Mouse (Mus musculus): ENCODE results near the gene Spint2. TPM values are rescaled to one million over a fixed set of nuclear protein-coding genes. Genes with fewer than 3 reads are reported as not detected.

Spint2 gene
- polyA plus RNA-seq, 1 experiment from 2014 or later, result 116 TPM

DNA sequence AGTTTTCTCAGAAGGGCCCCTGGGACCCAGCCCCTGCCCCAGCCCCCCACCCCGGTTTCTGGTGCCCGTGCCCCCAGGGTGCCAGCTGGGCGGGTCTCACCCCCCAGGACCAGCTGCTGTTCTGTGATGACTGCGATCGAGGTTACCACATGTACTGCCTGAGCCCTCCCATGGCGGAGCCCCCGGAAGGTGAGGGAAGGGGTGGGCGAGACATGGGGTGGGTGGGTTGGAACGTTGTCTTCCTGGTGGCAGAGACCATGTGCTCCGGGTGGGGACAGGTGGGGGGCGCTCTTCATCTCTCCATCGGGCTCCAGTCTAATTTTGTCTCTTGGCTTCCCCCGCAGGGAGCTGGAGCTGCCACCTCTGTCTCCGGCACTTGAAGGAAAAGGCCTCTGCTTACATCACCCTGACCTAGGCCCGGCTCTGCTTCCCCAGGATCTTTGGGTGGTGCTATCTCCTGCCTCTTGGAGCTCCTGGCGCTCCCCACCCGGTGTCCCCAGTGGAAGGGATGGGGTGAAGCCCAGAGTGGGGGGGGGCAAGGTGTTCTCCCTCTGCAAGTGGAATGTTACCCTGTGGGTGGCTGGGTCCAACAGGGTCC, 34.5 kb upstream of the Spint2 start:
- 55% methylated on average over 14 of the region's 17 CpGs for WGBS

DNA sequence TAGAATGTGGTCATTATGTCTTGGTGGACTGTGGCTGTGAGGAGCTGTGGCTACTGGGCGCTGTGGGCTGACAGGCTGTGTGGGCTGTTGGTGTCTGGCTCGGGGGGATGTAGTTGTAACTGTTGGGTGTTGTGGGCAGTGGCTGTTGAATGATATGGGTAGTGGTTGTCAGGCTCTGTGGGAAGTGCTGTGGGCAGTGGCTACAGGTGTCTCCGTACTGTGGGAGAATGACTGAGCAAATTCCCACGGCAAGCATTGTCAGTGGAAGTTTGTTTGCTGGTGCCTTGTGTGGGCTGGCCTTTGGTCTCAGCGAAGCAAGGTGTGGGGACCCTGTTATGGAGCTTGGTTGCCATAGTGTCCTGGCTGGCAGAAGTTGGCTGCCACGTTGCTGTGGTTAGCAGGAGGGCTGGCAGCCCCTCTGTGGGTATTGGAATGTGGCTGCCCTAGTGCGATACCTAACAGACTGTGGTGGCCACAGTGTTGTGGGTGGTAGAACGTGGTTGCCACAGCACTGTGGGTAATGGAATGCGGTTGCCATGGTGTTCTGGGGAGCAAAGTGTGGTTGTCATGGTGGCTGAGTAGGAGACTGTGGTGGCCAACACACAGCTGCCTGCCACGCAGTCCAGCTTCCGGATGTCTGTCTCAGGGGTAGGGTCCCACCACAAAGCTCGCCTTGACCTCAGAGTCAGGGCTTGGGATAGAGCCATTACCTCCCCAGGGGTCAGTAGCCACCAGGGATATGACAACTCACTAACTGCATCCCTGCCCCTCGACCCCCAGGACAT, 33.3 kb upstream of the Spint2 start:
- no peaks in the 10 kb centered on the region for H3K27me3 ChIP-seq (replicated peaks; ENCODE audit: control insufficient read depth, insufficient read depth, low read length)
- no peak overlapping the region for H3K4me2 ChIP-seq (ENCODE audit: low read depth, low read length)
- peaks cover 56% of the 10 kb centered on the region for H3K4me1 ChIP-seq (ENCODE audit: control insufficient read depth, insufficient read depth, low read length)
- H3K9ac ChIP-seq (ENCODE audit: low read depth, low read length), result no peak overlapping the region
- no peak for DNase-seq (ENCODE audit: low spot score)
- peak overlapping the region; percentile 87; the same call in 1 of the 2 replicates for H3K27ac ChIP-seq (replicated peaks; ENCODE audit: low read depth, low read length)
- H3K36me3 ChIP-seq (ENCODE audit: control insufficient read depth, insufficient read depth, low read length), result no peaks in the 10 kb centered on the region; the same call in 1 of the 2 replicates
- H3K9me3 ChIP-seq (ENCODE audit: control insufficient read depth, low read length), result no peaks in the 10 kb centered on the region
- WGBS, result 64% methylated on average over 12 of the region's 13 CpGs
- H3K4me3 ChIP-seq (ENCODE audit: low read depth, low read length), result no peak overlapping the region
- no peak; the same call in 1 of the 2 replicates for ATAC-seq (ENCODE audit: low read depth)

More for the DNA sequence above, 34.5 kb upstream of the Spint2 start:
- H3K36me3 ChIP-seq (ENCODE audit: control insufficient read depth, insufficient read depth, low read length), result peaks cover 2% of the 10 kb centered on the region; the same call in 1 of the 2 replicates
- DNase-seq (ENCODE audit: low spot score) (no peak), ATAC-seq (ENCODE audit: low read depth) (no peak)
- no peaks in the 10 kb centered on the region for H3K9me3 ChIP-seq (ENCODE audit: control insufficient read depth, low read length)
- no peak overlapping the region for H3K4me3 ChIP-seq (ENCODE audit: low read depth, low read length)
- H3K4me1 ChIP-seq (ENCODE audit: control insufficient read depth, insufficient read depth, low read length), result peaks cover 56% of the 10 kb centered on the region
- no peaks in the 10 kb centered on the region for H3K27me3 ChIP-seq (replicated peaks; ENCODE audit: control insufficient read depth, insufficient read depth, low read length)
- H3K4me2 ChIP-seq (ENCODE audit: low read depth, low read length), result no peak overlapping the region; the same call in 1 of the 2 replicates
- H3K9ac ChIP-seq (ENCODE audit: low read depth, low read length), result 0 out of 2 replicates have a peak overlapping the region, but pooled peaks have one; percentile 2
- H3K27ac ChIP-seq (replicated peaks; ENCODE audit: low read depth, low read length), result peak overlapping the region; percentile 87

DNA sequence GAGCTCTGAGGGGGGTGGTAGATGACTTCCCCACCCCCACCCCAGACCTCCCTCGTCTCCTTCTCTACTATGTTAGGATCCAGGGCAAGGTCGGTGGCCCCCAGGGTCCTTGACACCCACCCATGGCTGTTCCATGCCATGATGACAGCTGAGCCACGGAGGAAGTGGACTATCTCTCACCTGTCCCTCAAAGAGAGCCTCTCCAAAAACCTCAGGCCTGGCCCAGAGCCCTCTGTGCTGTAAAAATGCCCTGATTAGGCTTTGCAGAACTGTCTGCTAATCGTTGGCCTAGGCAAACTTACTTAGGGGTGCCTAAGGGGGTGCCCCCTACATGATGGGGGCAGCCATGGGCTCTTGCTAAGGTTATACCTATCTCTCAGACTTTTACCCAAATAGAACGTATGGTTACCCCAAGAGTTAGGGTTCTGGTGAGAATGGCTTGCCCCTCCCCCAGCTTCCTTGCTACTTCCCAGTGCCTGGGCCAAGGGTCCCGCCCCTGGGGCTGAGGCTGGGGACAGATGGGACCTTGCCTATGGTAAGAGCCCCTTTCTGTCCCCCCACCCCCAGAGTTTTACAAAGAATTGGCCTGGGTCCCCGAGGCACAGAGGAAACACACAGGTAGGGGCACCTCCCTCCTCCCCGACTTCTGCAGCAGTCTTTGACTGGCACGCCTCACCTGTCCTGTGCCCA, 32.0 kb upstream of the Spint2 start:
- Histone ChIP-seq H3K36me3 (ENCODE audit: control insufficient read depth, insufficient read depth, low read length) (no peaks in the 10 kb centered on the region; the same call in 1 of the 2 replicates), H3K27ac (replicated peaks; ENCODE audit: low read depth, low read length) (peak overlapping the region; percentile 48; the same call in 1 of the 2 replicates), H3K9ac (ENCODE audit: low read depth, low read length) (no peak overlapping the region), H3K9me3 (ENCODE audit: control insufficient read depth, low read length) (no peaks in the 10 kb centered on the region), H3K4me3 (ENCODE audit: low read depth, low read length) (no peak overlapping the region), H3K4me1 (ENCODE audit: control insufficient read depth, insufficient read depth, low read length) (peaks cover 61% of the 10 kb centered on the region), H3K27me3 (replicated peaks; ENCODE audit: control insufficient read depth, insufficient read depth, low read length) (no peaks in the 10 kb centered on the region), H3K4me2 (ENCODE audit: low read depth, low read length) (no peak overlapping the region)
- ATAC-seq (ENCODE audit: low read depth), result no peak
- WGBS, result 48% methylated on average over 9 of the region's 9 CpGs
- DNase-seq (ENCODE audit: low spot score), result no peak

DNA sequence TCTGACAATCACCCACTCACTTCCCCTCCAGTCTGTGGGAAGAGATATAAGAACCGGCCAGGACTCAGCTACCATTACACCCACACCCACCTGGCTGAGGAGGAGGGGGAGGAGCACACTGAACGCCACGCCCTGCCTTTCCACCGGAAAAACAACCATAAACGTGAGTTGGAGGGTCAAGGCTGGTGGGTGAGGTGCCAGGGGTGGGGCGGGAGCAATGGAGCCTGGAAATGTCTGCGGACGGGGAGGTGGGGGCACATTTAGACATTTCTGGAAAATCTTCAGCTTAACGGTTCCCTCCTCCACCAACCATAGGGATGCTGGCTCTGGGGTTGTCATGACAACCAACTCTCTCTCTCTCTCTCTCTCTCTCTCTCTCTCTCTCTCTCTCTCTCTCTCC, 31.3 kb upstream of the Spint2 start:
- Histone ChIP-seq H3K9me3 (ENCODE audit: control insufficient read depth, low read length) (no peaks in the 10 kb centered on the region), H3K4me3 (ENCODE audit: low read depth, low read length) (no peak overlapping the region), H3K27me3 (replicated peaks; ENCODE audit: control insufficient read depth, insufficient read depth, low read length) (no peaks in the 10 kb centered on the region), H3K9ac (ENCODE audit: low read depth, low read length) (no peak overlapping the region), H3K4me2 (ENCODE audit: low read depth, low read length) (0 out of 2 replicates have a peak overlapping the region, but pooled peaks have one; percentile 15), H3K27ac (replicated peaks; ENCODE audit: low read depth, low read length) (no peak overlapping the region), H3K36me3 (ENCODE audit: control insufficient read depth, insufficient read depth, low read length) (no peaks in the 10 kb centered on the region; the same call in 1 of the 2 replicates), H3K4me1 (ENCODE audit: control insufficient read depth, insufficient read depth, low read length) (peaks cover 59% of the 10 kb centered on the region)
- no peak for ATAC-seq (ENCODE audit: low read depth)
- no peak for DNase-seq (ENCODE audit: low spot score)
- 34% methylated on average over 9 of the region's 9 CpGs for WGBS

DNA sequence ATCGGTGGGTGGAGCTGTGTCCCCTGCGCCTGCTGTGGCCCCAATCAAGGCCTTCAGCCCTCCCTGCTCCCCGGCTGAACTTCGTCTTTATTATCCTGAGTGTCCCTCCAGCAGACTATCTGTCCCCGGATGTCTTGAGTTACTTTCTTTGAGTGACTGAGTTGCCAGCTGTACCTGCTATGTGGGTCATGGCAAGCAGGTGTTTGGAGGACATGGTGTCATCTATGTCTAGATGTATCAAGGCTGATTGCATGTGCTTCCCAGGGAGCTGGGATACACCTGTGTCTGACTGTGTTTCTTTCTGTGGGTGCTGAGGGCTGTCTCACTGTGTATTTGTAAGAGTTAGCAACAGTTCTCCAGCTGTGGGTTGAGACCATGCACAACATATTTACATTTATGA, 28.0 kb upstream of the Spint2 start:
- WGBS, result 12% methylated on average over 5 of the region's 5 CpGs
- Histone ChIP-seq H3K4me2 (ENCODE audit: low read depth, low read length) (peak overlapping the region; percentile 97), H3K4me3 (ENCODE audit: low read depth, low read length) (peak overlapping the region; percentile 68), H3K4me1 (ENCODE audit: control insufficient read depth, insufficient read depth, low read length) (peaks cover 36% of the 10 kb centered on the region), H3K36me3 (ENCODE audit: control insufficient read depth, insufficient read depth, low read length) (no peaks in the 10 kb centered on the region; the same call in 1 of the 2 replicates), H3K9ac (ENCODE audit: low read depth, low read length) (peak overlapping the region; percentile 74), H3K27ac (replicated peaks; ENCODE audit: low read depth, low read length) (peak overlapping the region; percentile 33; the same call in 1 of the 2 replicates), H3K9me3 (ENCODE audit: control insufficient read depth, low read length) (no peaks in the 10 kb centered on the region), H3K27me3 (replicated peaks; ENCODE audit: control insufficient read depth, insufficient read depth, low read length) (0 out of 2 replicates have a peak, but pooled peaks cover 8% of the 10 kb centered on the region)
- no peak for ATAC-seq (ENCODE audit: low read depth)
- DNase-seq (ENCODE audit: low spot score), result no peak

DNA sequence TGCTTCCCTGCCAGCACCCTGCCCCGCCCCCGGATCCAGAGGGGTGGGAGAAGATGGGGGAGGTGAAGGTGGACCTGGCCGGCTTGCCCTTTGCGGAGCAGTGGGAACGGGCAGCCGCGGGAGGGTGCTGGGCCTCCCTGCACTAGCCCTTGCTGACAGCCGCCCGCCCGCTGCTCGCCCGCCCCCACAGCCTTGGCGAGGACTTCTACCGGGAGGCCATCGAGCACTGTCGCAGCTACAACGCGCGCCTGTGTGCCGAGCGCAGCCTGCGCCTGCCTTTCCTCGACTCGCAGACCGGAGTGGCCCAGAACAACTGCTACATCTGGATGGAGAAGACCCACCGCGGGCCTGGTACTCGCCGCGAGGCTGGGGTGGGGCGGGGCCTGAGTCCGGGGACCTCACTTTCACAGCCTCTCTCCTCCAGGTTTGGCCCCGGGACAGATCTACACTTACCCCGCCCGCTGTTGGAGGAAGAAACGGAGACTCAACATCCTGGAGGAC, 27.6 kb upstream of the Spint2 start:
- ATAC-seq (ENCODE audit: low read depth), result peak; percentile 7; the same call in 1 of the 2 replicates
- Histone ChIP-seq H3K4me1 (ENCODE audit: control insufficient read depth, insufficient read depth, low read length) (peaks cover 32% of the 10 kb centered on the region), H3K27me3 (replicated peaks; ENCODE audit: control insufficient read depth, insufficient read depth, low read length) (0 out of 2 replicates have a peak, but pooled peaks cover 8% of the 10 kb centered on the region), H3K9ac (ENCODE audit: low read depth, low read length) (peak overlapping the region; percentile 74), H3K9me3 (ENCODE audit: control insufficient read depth, low read length) (no peaks in the 10 kb centered on the region), H3K4me3 (ENCODE audit: low read depth, low read length) (peak overlapping the region; percentile 68), H3K27ac (replicated peaks; ENCODE audit: low read depth, low read length) (peak overlapping the region; percentile 33; the same call in 1 of the 2 replicates), H3K36me3 (ENCODE audit: control insufficient read depth, insufficient read depth, low read length) (no peaks in the 10 kb centered on the region; the same call in 1 of the 2 replicates), H3K4me2 (ENCODE audit: low read depth, low read length) (peak overlapping the region; percentile 97)
- under 1% methylated on average over 23 of the region's 36 CpGs for WGBS
- no peak for DNase-seq (ENCODE audit: low spot score)

DNA sequence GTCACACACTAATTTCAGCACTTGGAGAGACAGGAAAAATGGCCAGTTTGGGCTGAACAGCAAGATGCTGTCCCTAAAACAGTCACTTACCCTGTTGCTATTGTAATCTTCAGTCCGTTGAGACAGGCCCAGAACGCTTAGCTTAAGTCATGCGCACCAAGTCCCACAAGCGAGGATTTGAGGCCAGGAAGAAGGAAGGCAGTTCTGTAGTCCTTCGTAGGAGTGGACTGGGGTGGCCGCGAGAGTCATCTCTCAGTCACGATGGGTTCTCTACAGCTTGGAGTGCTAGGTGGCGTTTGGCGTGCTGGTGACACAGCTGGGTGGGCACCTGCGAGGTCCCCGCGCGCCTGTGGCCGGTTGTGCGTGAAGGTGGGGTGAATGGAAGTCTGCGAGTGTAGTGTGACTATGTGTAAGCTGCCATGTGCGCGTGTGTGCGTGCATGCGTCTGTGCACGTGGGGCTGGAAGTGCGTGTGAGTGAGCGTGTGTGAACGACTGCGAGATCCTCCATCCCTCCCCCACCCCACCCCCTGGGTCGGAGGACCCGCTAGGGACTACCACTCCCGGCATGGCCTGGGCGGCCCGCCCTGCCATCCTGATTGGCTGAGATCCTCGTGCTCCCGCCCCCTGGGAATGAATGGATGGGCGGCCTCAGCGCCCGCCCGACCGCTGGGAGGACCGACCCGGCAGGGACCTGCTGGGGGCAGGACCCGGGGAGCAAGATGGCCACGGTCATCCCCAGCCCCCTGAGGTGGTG, 25.8 kb upstream of the Spint2 start:
- Histone ChIP-seq H3K4me3 (ENCODE audit: low read depth, low read length) (peak overlapping the region; percentile 68), H3K27ac (replicated peaks; ENCODE audit: low read depth, low read length) (no peak overlapping the region), H3K4me2 (ENCODE audit: low read depth, low read length) (peak overlapping the region; percentile 97), H3K4me1 (ENCODE audit: control insufficient read depth, insufficient read depth, low read length) (peaks cover 23% of the 10 kb centered on the region), H3K36me3 (ENCODE audit: control insufficient read depth, insufficient read depth, low read length) (no peaks in the 10 kb centered on the region; the same call in 1 of the 2 replicates), H3K9ac (ENCODE audit: low read depth, low read length) (peak overlapping the region; percentile 56), H3K9me3 (ENCODE audit: control insufficient read depth, low read length) (no peaks in the 10 kb centered on the region), H3K27me3 (replicated peaks; ENCODE audit: control insufficient read depth, insufficient read depth, low read length) (0 out of 2 replicates have a peak, but pooled peaks cover 8% of the 10 kb centered on the region)
- 2% methylated on average over 23 of the region's 42 CpGs for WGBS
- ATAC-seq (ENCODE audit: low read depth) (peak; percentile 84), DNase-seq (ENCODE audit: low spot score) (peak; percentile 96)

Measured in embryonic facial prominence, embryonic 14.5 days (tissue).